Mouse (Mus musculus): ENCODE measurements around the gene Cdkal1. TPM values are rescaled to one million over a fixed set of nuclear protein-coding genes. Genes with fewer than 3 reads are reported as not detected.

Gene Cdkal1
- polyA plus RNA-seq, 1 experiment from 2014 or later = 29.0 TPM

DNA sequence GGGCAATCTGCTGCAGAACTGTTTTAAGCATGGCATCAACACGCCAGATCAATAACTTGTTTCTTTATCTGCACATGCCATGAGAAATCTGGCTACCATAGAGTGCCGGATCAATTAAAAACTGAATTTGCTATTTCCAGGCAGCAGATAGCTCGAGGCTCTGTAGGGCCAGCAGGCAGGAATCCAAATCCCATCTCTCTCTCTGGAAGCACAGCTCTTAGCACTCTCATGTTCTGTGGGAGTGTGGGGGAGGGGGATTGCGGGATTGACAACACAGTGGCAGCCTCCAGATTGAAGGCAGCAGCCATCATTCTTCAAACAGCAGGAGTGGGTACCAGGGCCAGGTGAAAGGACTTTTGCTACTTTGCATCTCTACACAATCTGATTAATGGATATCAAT is 420.7 kb downstream of the Cdkal1 start:
- DNase-seq (ENCODE audit: low spot score) (no peak), ATAC-seq (ENCODE audit: low FRiP score) (no peak)
- no peak overlapping the region for H3K4me3 ChIP-seq (ENCODE audit: low read depth, low read length)
- no peaks in the 10 kb centered on the region for H3K9me3 ChIP-seq (ENCODE audit: control insufficient read depth, low read length)
- no peaks in the 10 kb centered on the region for H3K27me3 ChIP-seq (ENCODE audit: control insufficient read depth, insufficient read depth, low read length)
- H3K4me1 ChIP-seq (replicated peaks; ENCODE audit: control insufficient read depth, insufficient read depth, low read length) = no peaks in the 10 kb centered on the region
- H3K36me3 ChIP-seq (ENCODE audit: control insufficient read depth, insufficient read depth, low read length) = no peaks in the 10 kb centered on the region
- no peak overlapping the region for H3K9ac ChIP-seq (ENCODE audit: low read depth, low read length)
- WGBS = 66% methylated on average over 4 of the region's 4 CpGs
- no peak overlapping the region for H3K4me2 ChIP-seq (replicated peaks; ENCODE audit: low read depth, low read length)
- no peak overlapping the region for H3K27ac ChIP-seq (ENCODE audit: low read depth, low read length)

DNA sequence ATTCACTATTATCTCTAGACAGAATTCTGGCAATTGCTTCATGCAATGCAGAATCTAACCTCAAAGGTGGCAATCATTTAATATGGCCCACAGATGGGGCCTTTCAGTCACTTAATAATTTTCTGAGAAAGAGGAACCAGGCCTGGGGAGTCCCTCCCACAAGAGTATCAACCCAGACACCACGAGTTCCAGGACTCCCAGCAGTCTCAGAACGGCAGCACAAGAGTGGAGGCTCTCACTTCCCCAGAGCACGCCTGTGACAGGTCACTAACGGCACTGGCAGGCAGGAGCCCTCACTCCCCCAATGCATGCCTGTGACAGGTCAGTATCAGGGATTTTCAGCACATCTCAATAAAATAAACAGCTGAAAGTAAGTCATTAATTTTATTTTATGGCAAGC is 424.6 kb downstream of the Cdkal1 start:
- Histone ChIP-seq H3K27ac (ENCODE audit: low read depth, low read length) (no peak overlapping the region), H3K9ac (ENCODE audit: low read depth, low read length) (no peak overlapping the region), H3K4me2 (replicated peaks; ENCODE audit: low read depth, low read length) (no peak overlapping the region), H3K4me3 (ENCODE audit: low read depth, low read length) (no peak overlapping the region), H3K27me3 (ENCODE audit: control insufficient read depth, insufficient read depth, low read length) (no peaks in the 10 kb centered on the region), H3K9me3 (ENCODE audit: control insufficient read depth, low read length) (no peaks in the 10 kb centered on the region), H3K36me3 (ENCODE audit: control insufficient read depth, insufficient read depth, low read length) (no peaks in the 10 kb centered on the region), H3K4me1 (replicated peaks; ENCODE audit: control insufficient read depth, insufficient read depth, low read length) (no peaks in the 10 kb centered on the region)
- DNase-seq (ENCODE audit: low spot score) = no peak
- WGBS = 51% methylated on average over 4 of the region's 4 CpGs
- ATAC-seq (ENCODE audit: low FRiP score) = no peak

DNA sequence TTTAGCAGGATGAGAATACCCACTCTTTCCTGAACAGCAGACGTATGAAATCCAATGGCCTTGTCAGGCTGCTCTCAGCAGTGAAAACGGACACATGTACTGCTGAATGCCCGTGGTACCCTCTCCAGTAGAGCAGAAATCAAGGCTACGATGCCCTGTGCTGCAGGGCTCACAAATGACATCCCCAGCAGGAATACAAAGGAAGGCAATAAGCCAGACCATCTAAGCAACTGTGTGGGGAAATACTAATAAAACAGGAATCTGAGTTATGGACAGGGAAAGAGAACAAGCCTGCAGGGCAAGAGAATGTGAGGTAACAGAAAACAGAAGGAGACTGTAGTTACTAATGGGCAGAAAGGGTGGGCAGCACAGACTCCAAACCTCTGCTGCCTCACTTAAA is 425.6 kb downstream of the Cdkal1 start:
- no peak overlapping the region for H3K27ac ChIP-seq (ENCODE audit: low read depth, low read length)
- H3K27me3 ChIP-seq (ENCODE audit: control insufficient read depth, insufficient read depth, low read length) = no peaks in the 10 kb centered on the region
- no peak overlapping the region for H3K4me2 ChIP-seq (replicated peaks; ENCODE audit: low read depth, low read length)
- ATAC-seq (ENCODE audit: low FRiP score) = no peak
- no peaks in the 10 kb centered on the region for H3K4me1 ChIP-seq (replicated peaks; ENCODE audit: control insufficient read depth, insufficient read depth, low read length)
- 72% methylated on average over 4 of the region's 4 CpGs for WGBS
- no peak overlapping the region for H3K4me3 ChIP-seq (ENCODE audit: low read depth, low read length)
- H3K36me3 ChIP-seq (ENCODE audit: control insufficient read depth, insufficient read depth, low read length) = no peaks in the 10 kb centered on the region
- no peak overlapping the region for H3K9ac ChIP-seq (ENCODE audit: low read depth, low read length)
- DNase-seq (ENCODE audit: low spot score) = no peak
- H3K9me3 ChIP-seq (ENCODE audit: control insufficient read depth, low read length) = no peaks in the 10 kb centered on the region

DNA sequence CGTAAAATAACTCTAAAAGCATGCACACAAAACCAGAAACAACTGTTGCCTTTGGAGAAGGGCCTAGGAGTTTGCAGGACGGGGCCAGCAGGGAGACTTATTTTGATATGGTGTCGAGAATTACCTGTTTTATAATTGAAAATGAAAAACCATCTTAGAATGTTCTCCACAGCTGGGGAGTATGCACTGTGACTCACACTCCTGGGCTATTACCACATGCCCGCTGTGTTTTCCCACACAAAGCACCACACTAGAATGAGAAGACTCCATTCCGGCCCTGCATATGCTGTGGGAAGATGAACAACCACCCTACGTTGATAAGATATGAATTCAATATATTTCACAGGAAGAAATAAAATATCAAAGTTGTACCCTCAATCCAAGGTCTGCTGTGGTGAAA is 426.3 kb downstream of the Cdkal1 start:
- H3K4me1 ChIP-seq (replicated peaks; ENCODE audit: control insufficient read depth, insufficient read depth, low read length) = no peaks in the 10 kb centered on the region
- ATAC-seq (ENCODE audit: low FRiP score) (no peak), DNase-seq (ENCODE audit: low spot score) (no peak)
- H3K27me3 ChIP-seq (ENCODE audit: control insufficient read depth, insufficient read depth, low read length) = no peaks in the 10 kb centered on the region
- H3K9me3 ChIP-seq (ENCODE audit: control insufficient read depth, low read length) = no peaks in the 10 kb centered on the region
- H3K9ac ChIP-seq (ENCODE audit: low read depth, low read length) = no peak overlapping the region
- H3K36me3 ChIP-seq (ENCODE audit: control insufficient read depth, insufficient read depth, low read length) = no peaks in the 10 kb centered on the region
- H3K4me2 ChIP-seq (replicated peaks; ENCODE audit: low read depth, low read length) = no peak overlapping the region
- no peak overlapping the region for H3K27ac ChIP-seq (ENCODE audit: low read depth, low read length)
- no peak overlapping the region for H3K4me3 ChIP-seq (ENCODE audit: low read depth, low read length)
- 95% methylated on average over 6 of the region's 6 CpGs for WGBS

DNA sequence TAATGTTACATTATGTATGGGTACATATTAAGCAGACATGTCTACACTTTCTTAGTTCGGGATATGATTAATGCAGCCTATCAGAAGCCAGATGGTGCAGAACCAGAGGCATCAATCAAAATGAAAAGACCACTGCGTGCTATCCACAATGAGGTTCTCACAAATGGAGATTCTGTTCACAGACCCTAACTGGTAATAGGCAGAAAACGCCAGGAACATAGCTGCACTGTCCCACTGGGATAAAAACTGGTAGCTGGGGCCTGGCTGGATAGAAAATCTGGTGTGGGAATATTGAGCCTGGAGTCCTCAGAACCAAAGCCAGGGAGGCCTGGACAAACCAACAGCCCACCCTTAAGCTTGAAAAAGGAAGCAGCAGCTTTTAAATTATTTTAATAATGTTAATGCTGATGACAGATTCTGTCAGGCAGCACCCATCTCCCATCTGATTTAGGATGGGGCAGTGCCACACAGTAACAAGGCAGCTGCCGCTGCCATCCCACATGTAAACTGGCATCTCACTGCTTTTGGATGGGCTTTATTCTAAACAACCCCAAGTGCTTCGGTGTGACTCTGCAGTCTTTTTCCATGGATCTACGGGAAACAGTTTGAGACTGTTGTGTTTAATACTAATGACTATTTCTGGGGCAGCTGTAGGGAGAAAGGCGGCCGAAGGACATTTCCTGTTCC is 438.9 kb downstream of the Cdkal1 start:
- WGBS = 20% methylated on average over 8 of the region's 8 CpGs
- ATAC-seq (ENCODE audit: low FRiP score) = peak; percentile 95
- H3K4me1 ChIP-seq (replicated peaks; ENCODE audit: control insufficient read depth, insufficient read depth, low read length) = peaks cover 5% of the 10 kb centered on the region
- no peaks in the 10 kb centered on the region for H3K36me3 ChIP-seq (ENCODE audit: control insufficient read depth, insufficient read depth, low read length)
- H3K9me3 ChIP-seq (ENCODE audit: control insufficient read depth, low read length) = no peaks in the 10 kb centered on the region
- peak; percentile 84 for DNase-seq (ENCODE audit: low spot score)
- no peak overlapping the region for H3K4me2 ChIP-seq (replicated peaks; ENCODE audit: low read depth, low read length)
- H3K9ac ChIP-seq (ENCODE audit: low read depth, low read length) = no peak overlapping the region
- H3K4me3 ChIP-seq (ENCODE audit: low read depth, low read length) = no peak overlapping the region
- peak overlapping the region; percentile 92 for H3K27ac ChIP-seq (ENCODE audit: low read depth, low read length)
- no peaks in the 10 kb centered on the region for H3K27me3 ChIP-seq (ENCODE audit: control insufficient read depth, insufficient read depth, low read length)

DNA sequence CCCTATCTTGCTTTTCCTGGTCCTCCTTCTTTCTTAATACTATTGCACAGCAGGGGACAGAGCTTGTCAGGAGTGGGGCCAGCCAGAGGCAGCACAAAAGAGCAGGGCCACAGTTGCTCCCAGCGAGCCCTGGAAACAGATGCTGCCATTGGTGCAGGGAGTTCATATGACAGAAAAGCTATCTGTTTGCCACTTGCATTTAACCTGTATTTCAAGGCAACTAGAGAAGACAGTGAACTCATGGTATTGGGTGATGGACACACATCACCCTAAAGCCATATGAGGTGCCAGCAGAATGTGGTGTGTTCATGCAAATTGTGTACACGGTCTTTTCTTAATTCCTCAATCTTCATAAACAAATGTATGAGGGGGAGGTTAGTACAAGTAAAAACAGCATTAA is 439.5 kb downstream of the Cdkal1 start:
- Histone ChIP-seq H3K27ac (ENCODE audit: low read depth, low read length) (peak overlapping the region; percentile 92), H3K9me3 (ENCODE audit: control insufficient read depth, low read length) (no peaks in the 10 kb centered on the region), H3K4me3 (ENCODE audit: low read depth, low read length) (no peak overlapping the region), H3K4me1 (replicated peaks; ENCODE audit: control insufficient read depth, insufficient read depth, low read length) (peaks cover 5% of the 10 kb centered on the region), H3K9ac (ENCODE audit: low read depth, low read length) (no peak overlapping the region), H3K36me3 (ENCODE audit: control insufficient read depth, insufficient read depth, low read length) (no peaks in the 10 kb centered on the region), H3K4me2 (replicated peaks; ENCODE audit: low read depth, low read length) (no peak overlapping the region), H3K27me3 (ENCODE audit: control insufficient read depth, insufficient read depth, low read length) (no peaks in the 10 kb centered on the region)
- ATAC-seq (ENCODE audit: low FRiP score) = peak; percentile 85
- DNase-seq (ENCODE audit: low spot score) = peak; percentile 66
- 18% methylated on average over 2 of the region's 2 CpGs for WGBS

DNA sequence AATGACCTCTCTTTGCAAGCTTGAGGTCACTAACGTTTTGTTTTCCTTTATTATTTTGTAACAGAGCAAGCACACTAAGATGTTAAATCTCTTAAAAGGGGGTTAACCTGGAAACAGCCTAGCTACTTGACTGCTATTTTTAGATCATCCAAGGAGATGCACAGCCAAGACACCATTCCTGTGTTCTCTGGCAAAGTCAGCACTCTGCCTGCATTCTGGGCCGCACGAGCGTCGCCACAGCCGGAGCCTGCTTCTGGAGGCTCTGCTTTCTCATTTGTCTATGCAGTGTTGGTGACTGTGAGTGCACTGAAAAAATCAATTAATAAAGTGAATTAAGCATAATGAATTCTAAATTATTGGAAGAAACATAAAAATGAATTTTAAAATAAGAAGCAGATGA is 440.6 kb downstream of the Cdkal1 start:
- no peaks in the 10 kb centered on the region for H3K9me3 ChIP-seq (ENCODE audit: control insufficient read depth, low read length)
- WGBS = 48% methylated on average over 6 of the region's 6 CpGs
- no peaks in the 10 kb centered on the region for H3K27me3 ChIP-seq (ENCODE audit: control insufficient read depth, insufficient read depth, low read length)
- H3K27ac ChIP-seq (ENCODE audit: low read depth, low read length) = peak overlapping the region; percentile 92
- H3K4me2 ChIP-seq (replicated peaks; ENCODE audit: low read depth, low read length) = no peak overlapping the region
- peak; percentile 29 for DNase-seq (ENCODE audit: low spot score)
- no peak overlapping the region for H3K4me3 ChIP-seq (ENCODE audit: low read depth, low read length)
- peaks cover 5% of the 10 kb centered on the region for H3K4me1 ChIP-seq (replicated peaks; ENCODE audit: control insufficient read depth, insufficient read depth, low read length)
- no peak for ATAC-seq (ENCODE audit: low FRiP score)
- H3K36me3 ChIP-seq (ENCODE audit: control insufficient read depth, insufficient read depth, low read length) = no peaks in the 10 kb centered on the region
- H3K9ac ChIP-seq (ENCODE audit: low read depth, low read length) = no peak overlapping the region

DNA sequence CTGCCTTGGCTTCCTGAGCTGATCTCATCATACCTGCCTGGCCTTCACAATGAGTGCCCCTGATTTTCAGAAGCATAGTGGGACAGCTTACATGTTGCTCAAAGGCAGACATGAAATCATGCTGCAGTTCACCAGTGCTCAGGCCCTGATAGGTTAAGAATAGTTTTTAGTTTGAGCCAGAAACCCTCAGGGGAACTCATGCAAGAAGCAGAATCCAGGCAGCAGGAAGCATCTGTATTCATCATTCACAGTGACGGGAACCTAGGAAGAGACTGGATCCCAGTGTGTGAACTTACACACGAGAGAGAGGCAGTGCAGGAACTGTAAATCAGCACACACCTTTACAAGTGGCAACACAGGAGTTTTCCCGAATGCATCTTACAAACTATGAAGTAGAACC is 441.0 kb downstream of the Cdkal1 start:
- H3K4me2 ChIP-seq (replicated peaks; ENCODE audit: low read depth, low read length) = no peak overlapping the region
- H3K36me3 ChIP-seq (ENCODE audit: control insufficient read depth, insufficient read depth, low read length) = no peaks in the 10 kb centered on the region
- DNase-seq (ENCODE audit: low spot score) (no peak), ATAC-seq (ENCODE audit: low FRiP score) (no peak)
- no peaks in the 10 kb centered on the region for H3K9me3 ChIP-seq (ENCODE audit: control insufficient read depth, low read length)
- peak overlapping the region; percentile 92 for H3K27ac ChIP-seq (ENCODE audit: low read depth, low read length)
- no peak overlapping the region for H3K9ac ChIP-seq (ENCODE audit: low read depth, low read length)
- no peak overlapping the region for H3K4me3 ChIP-seq (ENCODE audit: low read depth, low read length)
- no peaks in the 10 kb centered on the region for H3K27me3 ChIP-seq (ENCODE audit: control insufficient read depth, insufficient read depth, low read length)
- 34% methylated on average over 3 of the region's 3 CpGs for WGBS
- H3K4me1 ChIP-seq (replicated peaks; ENCODE audit: control insufficient read depth, insufficient read depth, low read length) = peaks cover 5% of the 10 kb centered on the region

DNA sequence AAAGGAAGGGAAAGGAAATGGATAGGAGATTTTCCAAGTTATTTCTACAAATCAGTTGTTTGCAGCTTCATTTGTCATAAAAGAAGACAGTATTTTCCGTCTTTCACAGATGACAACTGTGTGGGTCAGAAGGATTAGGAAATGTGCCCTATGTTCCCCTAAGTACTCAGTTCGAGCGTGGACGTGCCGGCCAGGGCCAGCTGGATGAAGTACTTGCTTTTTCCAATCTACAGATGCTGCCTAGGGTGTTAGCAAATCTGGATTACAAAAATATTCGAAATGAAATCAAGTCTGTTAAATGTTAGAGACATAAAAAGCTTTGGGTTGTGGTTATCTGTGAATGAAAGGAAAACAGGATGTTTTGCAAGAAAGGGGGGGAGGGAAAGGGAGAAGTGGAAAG is 444.3 kb downstream of the Cdkal1 start:
- no peak for DNase-seq (ENCODE audit: low spot score)
- WGBS = 91% methylated on average over 6 of the region's 6 CpGs
- no peak for ATAC-seq (ENCODE audit: low FRiP score)

More for the DNA sequence above, 444.3 kb downstream of the Cdkal1 start:
- Histone ChIP-seq H3K4me2 (replicated peaks; ENCODE audit: low read depth, low read length) (no peak overlapping the region), H3K9ac (ENCODE audit: low read depth, low read length) (no peak overlapping the region), H3K9me3 (ENCODE audit: control insufficient read depth, low read length) (no peaks in the 10 kb centered on the region), H3K4me3 (ENCODE audit: low read depth, low read length) (no peak overlapping the region), H3K27ac (ENCODE audit: low read depth, low read length) (no peak overlapping the region), H3K4me1 (replicated peaks; ENCODE audit: control insufficient read depth, insufficient read depth, low read length) (peaks cover 3% of the 10 kb centered on the region), H3K36me3 (ENCODE audit: control insufficient read depth, insufficient read depth, low read length) (no peaks in the 10 kb centered on the region), H3K27me3 (ENCODE audit: control insufficient read depth, insufficient read depth, low read length) (no peaks in the 10 kb centered on the region)

Data from hindbrain, embryonic 11.5 days (tissue).